Mouse (Mus musculus): ENCODE results near the gene Tubgcp5.

DNA sequence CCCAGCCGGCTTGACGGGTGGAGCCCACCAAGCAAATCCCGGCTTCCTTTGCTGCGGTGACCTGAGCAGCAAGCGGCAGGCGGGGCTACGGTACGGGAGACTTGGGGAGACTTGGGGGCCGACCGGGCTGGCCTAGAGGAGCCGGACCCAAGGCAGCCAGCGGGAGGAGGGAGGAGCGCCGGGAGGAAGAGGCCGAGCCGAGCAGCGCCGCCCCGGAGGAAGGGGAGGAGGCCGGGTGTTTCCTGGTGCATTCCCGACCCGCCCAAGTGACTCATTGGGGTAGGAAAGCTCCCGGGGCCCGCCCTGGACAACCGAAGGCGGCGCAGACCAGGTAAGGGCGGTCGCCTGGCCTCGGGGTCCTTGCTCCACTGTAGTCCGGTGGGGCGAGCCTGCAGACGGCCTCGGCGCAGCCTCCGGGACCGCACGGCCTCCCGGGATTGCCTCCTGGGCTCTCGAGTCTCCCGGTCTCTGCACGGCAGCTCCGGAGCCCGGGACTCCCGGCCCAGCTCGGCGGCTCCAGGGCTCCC, 48.1 kb downstream of the Tubgcp5 start:
- TF ChIP-seq ELF1 (IDR thresholded peaks at IDR 0.05; ENCODE audit: low read depth, low read length) = 0 out of 2 replicates have a peak, but pooled peaks have one; percentile 42
- peak; percentile 52 for TF ChIP-seq TCF12 (IDR thresholded peaks at IDR 0.05; ENCODE audit: low read depth, low read length)
- TF ChIP-seq POLR2A (IDR thresholded peaks at IDR 0.05; ENCODE audit: control insufficient read depth in 1 of 2, insufficient read depth in 1 of 2, low read depth in 1 of 2, low read length in 2 of 2, poor library complexity in 1 of 2) = peak; percentile 64 to 72
- TF ChIP-seq CTCF (IDR thresholded peaks at IDR 0.05 in 2 of 3, conservative IDR thresholded peaks at IDR 0.05 in 1 of 3; ENCODE audit: control insufficient read depth in 1 of 3, insufficient read depth in 1 of 3, low read depth in 2 of 3, low read length in 3 of 3, poor library complexity in 1 of 3, severe bottlenecking in 1 of 3) = 0 out of 6 replicates have a peak, but pooled peaks of 1 of the 3 experiments have one; percentile 3
- TF ChIP-seq POLR2AphosphoS5 (IDR thresholded peaks at IDR 0.05; ENCODE audit: borderline replicate concordance, low read depth, low read length) = no peak
- no peak for TF ChIP-seq MAX (IDR thresholded peaks at IDR 0.05; ENCODE audit: low read length)
- no peak for TF ChIP-seq EP300 (IDR thresholded peaks at IDR 0.05; ENCODE audit: low read depth in 1 of 2, low read length in 2 of 2)
- TF ChIP-seq UBTF (IDR thresholded peaks at IDR 0.05; ENCODE audit: borderline replicate concordance, insufficient read depth, low read depth, low read length) = 0 out of 2 replicates have a peak, but pooled peaks have one; percentile 31
- TF ChIP-seq ZNF384 (IDR thresholded peaks at IDR 0.05; ENCODE audit: low read depth, low read length) = no peak
